Mouse (Mus musculus) spleen, postnatal 10 days (tissue): Measurements from ENCODE around the gene Rbms1.

Source experiments
- DNase-seq, 2 experiments: peaks; one replicate each; pipeline ENCODE4 v3.0.0; 2021 to 2022; ENCODE audit warnings: low spot score in 2 of 2

The Rbms1 gene

GRCm38 (mm10) chr2:60809441-60809921 lies 153.5 kb downstream of the Rbms1 start:
- no peak for DNase-seq

- no peak for DNase-seq
Measured at GRCm38 (mm10) chr2:60808822-60809221, 154.2 kb downstream of the Rbms1 start.

GRCm38 (mm10) chr2:60807341-60808195 lies 155.4 kb downstream of the Rbms1 start:
- no peak for DNase-seq

GRCm38 (mm10) chr2:60804763-60805162 lies 158.2 kb downstream of the Rbms1 start:
- DNase-seq, result no peak

- DNase-seq, result no peak
Measured at GRCm38 (mm10) chr2:60803377-60803776, 159.6 kb downstream of the Rbms1 start.

GRCm38 (mm10) chr2:60802828-60803227 lies 160.2 kb downstream of the Rbms1 start:
- no peak for DNase-seq

- no peak for DNase-seq
Measured at GRCm38 (mm10) chr2:60802191-60802590, 160.8 kb downstream of the Rbms1 start.

- no peak for DNase-seq
Measured at GRCm38 (mm10) chr2:60801571-60802155, 161.3 kb downstream of the Rbms1 start.

GRCm38 (mm10) chr2:60800921-60801558 lies 162.0 kb downstream of the Rbms1 start:
- no peak for DNase-seq

- no peak for DNase-seq
Measured at GRCm38 (mm10) chr2:60799816-60800215, 163.2 kb downstream of the Rbms1 start.

- DNase-seq, result no peak
Measured at GRCm38 (mm10) chr2:60798767-60799529, 164.0 kb downstream of the Rbms1 start.

- no peak for DNase-seq
Measured at GRCm38 (mm10) chr2:60796969-60797669, 165.9 kb downstream of the Rbms1 start.

- DNase-seq, result no peak
Measured at GRCm38 (mm10) chr2:60796616-60796968, 166.4 kb downstream of the Rbms1 start.

GRCm38 (mm10) chr2:60795861-60796260 lies 167.1 kb downstream of the Rbms1 start:
- no peak for DNase-seq

- no peak for DNase-seq
Measured at GRCm38 (mm10) chr2:60792506-60792905, 170.5 kb downstream of the Rbms1 start.

- DNase-seq, result no peak
Measured at GRCm38 (mm10) chr2:60789126-60789525, 173.9 kb downstream of the Rbms1 start.

- DNase-seq, result no peak
Measured at GRCm38 (mm10) chr2:60788173-60788908, 174.7 kb downstream of the Rbms1 start.

- DNase-seq, result no peak
Measured at GRCm38 (mm10) chr2:60787088-60787487, 175.9 kb downstream of the Rbms1 start.

GRCm38 (mm10) chr2:60786289-60786688 lies 176.7 kb downstream of the Rbms1 start:
- no peak for DNase-seq

- no peak for DNase-seq
Measured at GRCm38 (mm10) chr2:60774501-60774900, 188.5 kb downstream of the Rbms1 start.

GRCm38 (mm10) chr2:60773592-60773991 lies 189.4 kb downstream of the Rbms1 start:
- DNase-seq, result no peak
